Mouse (Mus musculus): ENCODE measurements around the gene Kcnma1. TPM values are rescaled to one million over a fixed set of nuclear protein-coding genes. Genes with fewer than 3 reads are reported as not detected.
A peak's percentile ranks its signal among the peaks of the same experiment; 100 is the strongest.

Gene Kcnma1
- total and polyA plus RNA-seq, 2 experiments, result 0.18 TPM; not detected in 1

DNA sequence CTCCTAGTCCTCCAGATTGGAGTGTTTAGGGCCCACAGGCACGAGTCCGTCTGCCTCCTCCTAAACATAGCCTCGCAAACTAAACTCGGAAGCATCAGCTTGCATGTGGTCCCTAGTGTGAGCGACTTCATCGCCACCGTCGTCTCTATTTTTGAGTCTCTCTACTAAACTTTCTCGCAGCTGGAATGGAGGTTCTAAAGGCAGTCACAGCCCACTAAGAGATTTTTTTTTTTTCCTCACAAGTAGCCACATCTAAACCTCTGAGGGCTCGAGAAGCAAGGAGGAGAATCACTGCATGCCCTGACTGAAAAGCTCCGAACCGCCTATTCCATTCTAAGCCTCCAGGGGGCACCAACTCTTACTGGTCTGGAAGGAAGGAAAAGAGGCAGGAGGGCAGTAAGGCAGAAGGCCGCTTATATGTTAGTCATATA is 223.0 kb downstream of the Kcnma1 start:
- no peak overlapping the region for H3K4me3 ChIP-seq (ENCODE audit: insufficient read depth, low read depth, low read length)
- H3K79me2 ChIP-seq (ENCODE audit: control insufficient read depth, insufficient read depth, low read length), result no peaks in the 10 kb centered on the region
- peak; percentile 14 for DNase-seq (ENCODE audit: extremely low read depth, low read depth, low spot score)
- TF ChIP-seq CTCF (IDR thresholded peaks at IDR 0.05; ENCODE audit: low read depth, low read length) (peak; percentile 42; the same call in 1 of the 2 replicates), POLR2A (IDR thresholded peaks at IDR 0.05; ENCODE audit: extremely low read depth, insufficient read depth, low read length) (no peak)
- H3K9ac ChIP-seq (ENCODE audit: low read depth, low read length), result no peak overlapping the region
- no peaks in the 10 kb centered on the region for H3K36me3 ChIP-seq (ENCODE audit: control insufficient read depth, insufficient read depth, low read length)
- H3K27ac ChIP-seq (replicated peaks; ENCODE audit: insufficient read depth, low read depth, low read length), result no peak overlapping the region
- no peaks in the 10 kb centered on the region for H3K4me1 ChIP-seq (ENCODE audit: control insufficient read depth, insufficient read depth, low read length)
- 52% methylated on average over 13 of the region's 13 CpGs for WGBS
- no peaks in the 10 kb centered on the region for H3K27me3 ChIP-seq (ENCODE audit: control insufficient read depth, insufficient read depth, low read length)

GRCm38 (mm10) chr14:23786687-23787073 is 227.6 kb downstream of the Kcnma1 start:
- DNase-seq (ENCODE audit: extremely low read depth, low read depth, low spot score), result no peak
- 2% methylated on average over 1 of the region's 1 CpGs for WGBS
- TF ChIP-seq CTCF (IDR thresholded peaks at IDR 0.05; ENCODE audit: low read depth, low read length), result no peak
- no peak for TF ChIP-seq POLR2A (IDR thresholded peaks at IDR 0.05; ENCODE audit: extremely low read depth, insufficient read depth, low read length)
- Histone ChIP-seq H3K4me3 (ENCODE audit: insufficient read depth, low read depth, low read length) (no peak overlapping the region), H3K27me3 (ENCODE audit: control insufficient read depth, insufficient read depth, low read length) (no peaks in the 10 kb centered on the region), H3K27ac (replicated peaks; ENCODE audit: insufficient read depth, low read depth, low read length) (no peak overlapping the region), H3K79me2 (ENCODE audit: control insufficient read depth, insufficient read depth, low read length) (no peaks in the 10 kb centered on the region), H3K4me1 (ENCODE audit: control insufficient read depth, insufficient read depth, low read length) (no peaks in the 10 kb centered on the region), H3K36me3 (ENCODE audit: control insufficient read depth, insufficient read depth, low read length) (no peaks in the 10 kb centered on the region), H3K9ac (ENCODE audit: low read depth, low read length) (no peak overlapping the region)

GRCm38 (mm10) chr14:23785921-23786686 is 228.2 kb downstream of the Kcnma1 start:
- TF ChIP-seq CTCF (IDR thresholded peaks at IDR 0.05; ENCODE audit: low read depth, low read length) (no peak), POLR2A (IDR thresholded peaks at IDR 0.05; ENCODE audit: extremely low read depth, insufficient read depth, low read length) (no peak)
- Histone ChIP-seq H3K79me2 (ENCODE audit: control insufficient read depth, insufficient read depth, low read length) (no peaks in the 10 kb centered on the region), H3K27ac (replicated peaks; ENCODE audit: insufficient read depth, low read depth, low read length) (no peak overlapping the region), H3K27me3 (ENCODE audit: control insufficient read depth, insufficient read depth, low read length) (no peaks in the 10 kb centered on the region), H3K9ac (ENCODE audit: low read depth, low read length) (no peak overlapping the region), H3K4me3 (ENCODE audit: insufficient read depth, low read depth, low read length) (no peak overlapping the region), H3K36me3 (ENCODE audit: control insufficient read depth, insufficient read depth, low read length) (no peaks in the 10 kb centered on the region), H3K4me1 (ENCODE audit: control insufficient read depth, insufficient read depth, low read length) (no peaks in the 10 kb centered on the region)
- DNase-seq (ENCODE audit: extremely low read depth, low read depth, low spot score), result no peak
- WGBS, result 48% methylated on average over 10 of the region's 10 CpGs

DNA sequence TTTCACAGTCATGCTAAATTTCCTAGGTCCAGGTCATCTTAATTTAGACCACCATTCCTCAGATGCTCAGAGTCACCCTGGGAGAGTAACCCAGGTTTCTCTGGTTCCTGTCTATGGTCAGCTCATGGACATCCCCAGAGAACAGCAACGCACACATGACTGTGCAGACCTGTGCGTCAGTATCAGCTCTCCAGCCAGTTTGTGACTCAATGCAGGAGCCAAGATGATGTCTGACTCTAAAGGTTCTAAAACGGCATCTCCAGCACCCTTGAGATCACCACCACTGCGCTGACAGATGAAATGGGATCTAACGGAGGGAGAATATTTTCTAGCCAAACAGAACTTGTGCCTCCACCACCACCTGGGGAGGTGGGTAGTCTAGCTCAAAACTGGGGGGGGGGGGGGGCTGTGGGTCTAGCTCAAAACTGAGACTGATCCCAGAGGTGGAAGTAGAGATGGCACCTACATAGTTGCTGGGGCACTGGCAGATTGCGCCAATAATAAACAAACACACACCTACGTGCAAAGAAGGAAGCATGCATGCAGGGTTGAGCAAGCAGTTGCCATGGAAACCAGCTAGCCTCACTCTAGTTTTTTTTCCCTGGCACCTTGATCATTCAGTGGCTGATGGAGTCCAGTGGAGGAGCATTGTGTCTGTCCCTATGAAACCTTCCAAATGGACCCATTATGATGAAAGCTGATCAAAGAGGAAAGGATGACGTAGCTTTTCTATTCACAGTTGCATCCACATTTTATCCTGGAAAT is 231.3 kb downstream of the Kcnma1 start:
- H3K79me2 ChIP-seq (ENCODE audit: control insufficient read depth, insufficient read depth, low read length), result no peaks in the 10 kb centered on the region
- TF ChIP-seq CTCF (IDR thresholded peaks at IDR 0.05; ENCODE audit: low read depth, low read length) (no peak), POLR2A (IDR thresholded peaks at IDR 0.05; ENCODE audit: extremely low read depth, insufficient read depth, low read length) (no peak)
- no peaks in the 10 kb centered on the region for H3K4me1 ChIP-seq (ENCODE audit: control insufficient read depth, insufficient read depth, low read length)
- no peak overlapping the region for H3K27ac ChIP-seq (replicated peaks; ENCODE audit: insufficient read depth, low read depth, low read length)
- no peak overlapping the region for H3K9ac ChIP-seq (ENCODE audit: low read depth, low read length)
- DNase-seq (ENCODE audit: extremely low read depth, low read depth, low spot score), result peak; percentile 8
- H3K27me3 ChIP-seq (ENCODE audit: control insufficient read depth, insufficient read depth, low read length), result no peaks in the 10 kb centered on the region
- no peak overlapping the region for H3K4me3 ChIP-seq (ENCODE audit: insufficient read depth, low read depth, low read length)
- WGBS, result 61% methylated on average over 8 of the region's 8 CpGs
- no peaks in the 10 kb centered on the region for H3K36me3 ChIP-seq (ENCODE audit: control insufficient read depth, insufficient read depth, low read length)

DNA sequence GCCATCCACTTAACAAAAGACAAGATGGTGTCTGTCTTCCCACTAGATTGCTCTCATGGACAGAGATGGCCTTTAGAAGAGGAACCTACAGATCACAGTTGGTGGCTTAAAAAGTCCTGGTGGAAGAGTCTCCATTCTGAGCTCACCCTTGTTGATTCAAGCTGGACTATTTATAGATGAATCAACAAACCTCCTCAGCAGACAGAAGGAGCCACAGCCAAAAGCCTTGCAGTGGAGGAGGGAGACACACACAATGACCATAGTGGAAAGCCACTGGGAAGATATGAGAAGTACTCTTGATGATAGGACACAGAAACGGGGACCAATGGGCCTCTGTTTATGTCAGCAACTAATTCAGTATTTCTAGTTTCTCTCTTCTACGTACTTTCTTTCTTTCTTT is 239.7 kb downstream of the Kcnma1 start:
- Histone ChIP-seq H3K36me3 (ENCODE audit: control insufficient read depth, insufficient read depth, low read length) (no peaks in the 10 kb centered on the region), H3K4me1 (ENCODE audit: control insufficient read depth, insufficient read depth, low read length) (no peaks in the 10 kb centered on the region), H3K27me3 (ENCODE audit: control insufficient read depth, insufficient read depth, low read length) (no peaks in the 10 kb centered on the region), H3K27ac (replicated peaks; ENCODE audit: insufficient read depth, low read depth, low read length) (no peak overlapping the region), H3K9ac (ENCODE audit: low read depth, low read length) (no peak overlapping the region), H3K79me2 (ENCODE audit: control insufficient read depth, insufficient read depth, low read length) (no peaks in the 10 kb centered on the region), H3K4me3 (ENCODE audit: insufficient read depth, low read depth, low read length) (no peak overlapping the region)
- TF ChIP-seq CTCF (IDR thresholded peaks at IDR 0.05; ENCODE audit: low read depth, low read length) (no peak), POLR2A (IDR thresholded peaks at IDR 0.05; ENCODE audit: extremely low read depth, insufficient read depth, low read length) (no peak)
- WGBS, result 71% methylated on average over 2 of the region's 2 CpGs
- no peak for DNase-seq (ENCODE audit: extremely low read depth, low read depth, low spot score)

Measured in liver, adult 2 months (tissue).